Mouse (Mus musculus) heart, postnatal 14 days (tissue): ENCODE measurements at regions not wholly inside any gene's neighbourhood (a gene's known extent, or its start where the extent isn't known, plus 50 kb on each side); places are given as distances from the start of the nearest gene placed in this dataset.

Experiments used
- DNase-seq, 2 experiments: peaks; one replicate each; pipeline ENCODE4 v3.0.0; 2021 to 2022
- intact Hi-C: fragments of 180-260 bp; cut with DNase I; formaldehyde crosslinking; loops from one replicate; pipeline ENCODE4 v1.15.1; 2025

GRCm38 (mm10) chr17:3962176-3962575, 266.1 kb upstream of the Nox3 start:
- intact Hi-C loops, result no loop called here
- DNase-seq, result no peak

- intact Hi-C loops, result no loop called here
- no peak for DNase-seq
These were observed 250.5 kb upstream of the Nox3 start for GRCm38 (mm10) chr17:3946540-3946939.

- DNase-seq, result no peak
- intact Hi-C loops, result no loop called here
These were observed 240.3 kb upstream of the Nox3 start for GRCm38 (mm10) chr17:3936361-3936760.

GRCm38 (mm10) chr17:3933208-3933607, 237.1 kb upstream of the Nox3 start:
- no peak for DNase-seq
- intact Hi-C loops, result no loop called here

- no peak for DNase-seq
- intact Hi-C loops, result no loop called here
These were observed 236.0 kb upstream of the Nox3 start for GRCm38 (mm10) chr17:3932071-3932470.

GRCm38 (mm10) chr17:3927106-3927505, 231.0 kb upstream of the Nox3 start:
- no peak for DNase-seq
- intact Hi-C loops, result no loop called here

GRCm38 (mm10) chr17:3920282-3920681, 224.2 kb upstream of the Nox3 start:
- intact Hi-C loops, result no loop called here
- no peak for DNase-seq

- no peak for DNase-seq
- intact Hi-C loops, result no loop called here
These were observed 196.8 kb upstream of the Nox3 start for GRCm38 (mm10) chr17:3892826-3893225.

GRCm38 (mm10) chr17:3883146-3883545, 187.1 kb upstream of the Nox3 start:
- no peak for DNase-seq
- intact Hi-C loops, result no loop called here

- intact Hi-C loops, result no loop called here
- no peak for DNase-seq
These were observed 183.0 kb upstream of the Nox3 start for GRCm38 (mm10) chr17:3879075-3879474.

- intact Hi-C loops, result no loop called here
- no peak for DNase-seq
These were observed 173.6 kb upstream of the Nox3 start for GRCm38 (mm10) chr17:3869459-3870194.

- DNase-seq, result no peak
- intact Hi-C loops, result no loop called here
These were observed 166.3 kb upstream of the Nox3 start for GRCm38 (mm10) chr17:3862384-3862783.

- no peak for DNase-seq
- intact Hi-C loops, result no loop called here
These were observed 140.3 kb upstream of the Nox3 start for GRCm38 (mm10) chr17:3836386-3836785.

GRCm38 (mm10) chr17:3811187-3811586, 115.1 kb upstream of the Nox3 start:
- no peak for DNase-seq
- intact Hi-C loops, result no loop called here

- DNase-seq, result no peak
- intact Hi-C loops, result no loop called here
These were observed 107.4 kb upstream of the Nox3 start for GRCm38 (mm10) chr17:3803507-3803906.

- DNase-seq, result peak; percentile 9 to 18
These were observed 96.5 kb upstream of the Nox3 start for GRCm38 (mm10) chr17:3792597-3792996.

GRCm38 (mm10) chr17:3782156-3782555, 86.1 kb upstream of the Nox3 start:
- DNase-seq, result no peak
- intact Hi-C loops, result no loop called here

More at GRCm38 (mm10) chr17:3792597-3792996, 96.5 kb upstream of the Nox3 start:
- intact Hi-C loops, result no loop called here

GRCm38 (mm10) chr17:3777691-3778090, 81.6 kb upstream of the Nox3 start:
- intact Hi-C loops, result no loop called here
- no peak for DNase-seq

GRCm38 (mm10) chr17:3747808-3748335, 51.8 kb upstream of the Nox3 start:
- DNase-seq, result peak; percentile 30 to 43
- intact Hi-C loops, result no loop called here
